In the genomic region with DNA sequence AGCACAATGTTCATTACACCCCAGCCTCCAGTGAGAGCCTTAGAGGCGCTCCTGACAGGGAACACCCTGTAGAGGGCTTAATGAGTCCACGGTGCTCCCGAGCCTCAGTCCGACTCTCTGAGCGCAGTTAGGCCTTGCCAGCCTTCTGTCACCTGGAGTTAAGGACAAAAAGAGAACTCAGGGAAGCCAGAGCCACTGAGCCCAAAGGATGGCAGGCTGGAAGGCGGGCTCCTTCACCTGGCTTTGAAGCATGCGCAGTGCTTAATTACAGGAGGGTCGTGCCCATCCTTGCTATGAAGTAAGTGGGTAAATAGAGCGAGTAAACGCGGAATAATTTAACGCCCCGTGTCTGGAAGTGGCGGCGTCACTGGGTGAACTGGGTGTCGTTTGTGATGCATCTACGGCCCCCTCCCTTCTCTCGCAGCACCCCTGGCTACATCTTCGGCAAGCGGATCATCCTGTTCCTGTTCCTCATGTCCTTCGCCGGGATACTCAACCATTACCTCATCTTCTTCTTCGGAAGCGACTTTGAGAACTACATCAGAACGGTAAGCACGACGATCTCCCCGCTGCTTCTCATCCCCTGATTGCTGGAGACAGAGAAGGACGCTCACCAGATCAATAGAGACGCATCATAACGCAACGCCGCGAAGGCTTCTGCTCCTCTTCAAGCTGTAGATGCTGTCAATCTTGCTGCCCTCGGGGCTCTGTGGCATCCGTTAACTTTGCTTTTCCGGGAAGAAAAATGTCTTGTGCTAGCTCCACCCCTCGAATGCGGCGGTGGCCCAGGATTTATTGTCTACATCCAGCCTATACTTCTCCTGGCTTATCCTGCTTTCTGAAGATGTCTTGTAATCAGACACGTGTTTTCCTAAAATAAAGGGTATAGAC, we compare ENCODE assay signal across 8 mouse cellular contexts. TPM values are rescaled to one million over a fixed set of nuclear protein-coding genes. Genes with fewer than 3 reads are reported as not detected.
A peak's percentile ranks its signal among the peaks of the same experiment; 100 is the strongest.
DNase-seq lines count a peak whose midpoint lies in the region; ATAC-seq and TF ChIP-seq lines count a peak whose summit lies in the region.

No protein-coding gene starts in this region.

- peaks cover 7% of the 10 kb centered on the region; the same call in 1 of the 2 replicates for H3K9me3 ChIP-seq in forebrain, embryonic 10.5 days
- H3K9me3 ChIP-seq in kidney, embryonic 14.5 days (ENCODE audit: control insufficient read depth, low read length) = no peaks in the 10 kb centered on the region; the same call in 1 of the 2 replicates
- H3K9me3 ChIP-seq in midbrain, postnatal 0 days (ENCODE audit: low read length) = no peaks in the 10 kb centered on the region

- peak; percentile 9 to 21 for DNase-seq in heart, adult 18-20 months
- DNase-seq in heart, adult 8-10 months (ENCODE audit: low spot score) = no peak
- peak; percentile 82 for DNase-seq in MN1 (ENCODE audit: low spot score)
- DNase-seq in forebrain, embryonic 10.5 days (ENCODE audit: extremely low spot score, low spot score) = no peak
- peak; percentile 44 for DNase-seq in midbrain, postnatal 0 days (ENCODE audit: low spot score)
- DNase-seq in gastrocnemius, adult 18-20 months (ENCODE audit: low spot score) = no peak

- peak overlapping the region; percentile 48 for H3K4me3 ChIP-seq in forebrain, embryonic 10.5 days
- peak overlapping the region; percentile 36 for H3K4me3 ChIP-seq in kidney, embryonic 14.5 days (ENCODE audit: low read length)
- peak overlapping the region; percentile 25 for H3K4me3 ChIP-seq in midbrain, postnatal 0 days (ENCODE audit: low read depth, low read length)

- peaks cover 30% of the 10 kb centered on the region for H3K27me3 ChIP-seq in forebrain, embryonic 10.5 days (ENCODE audit: poor library complexity, severe bottlenecking)
- H3K27me3 ChIP-seq in kidney, embryonic 14.5 days (ENCODE audit: control insufficient read depth, insufficient read depth, low read length) = no peaks in the 10 kb centered on the region; the same call in 1 of the 2 replicates
- no peaks in the 10 kb centered on the region for H3K27me3 ChIP-seq in midbrain, postnatal 0 days (ENCODE audit: insufficient read depth, low read length)

- H3K4me2 ChIP-seq in kidney, embryonic 14.5 days (replicated peaks; ENCODE audit: low read depth, low read length) = peak overlapping the region; percentile 64
- peak overlapping the region; percentile 45 for H3K4me2 ChIP-seq in midbrain, postnatal 0 days (ENCODE audit: low read depth, low read length, poor library complexity, severe bottlenecking)

- 19% methylated on average over 41 of the region's 41 CpGs for WGBS in forebrain, embryonic 10.5 days
- 25% methylated on average over 41 of the region's 41 CpGs for WGBS in kidney, embryonic 14.5 days
- 21% methylated on average over 41 of the region's 41 CpGs for WGBS in midbrain, postnatal 0 days

- H3K4me1 ChIP-seq in forebrain, embryonic 10.5 days = peaks cover 22% of the 10 kb centered on the region
- no peaks in the 10 kb centered on the region for H3K4me1 ChIP-seq in kidney, embryonic 14.5 days (ENCODE audit: control insufficient read depth, insufficient read depth, low read length)
- no peaks in the 10 kb centered on the region; the same call in 1 of the 2 replicates for H3K4me1 ChIP-seq in midbrain, postnatal 0 days (ENCODE audit: insufficient read depth, low read length)

- ATAC-seq in kidney, embryonic 14.5 days (ENCODE audit: low FRiP score, low TSS enrichment) = peak; percentile 63; the same call in 1 of the 2 replicates
- no peak for ATAC-seq in midbrain, postnatal 0 days (ENCODE audit: low FRiP score)
- ATAC-seq in CD4-positive, CD25-positive, alpha-beta regulatory T cell, adult 4 months = no peak

- TF ChIP-seq CTCF in midbrain, postnatal 0 days (IDR thresholded peaks at IDR 0.05) = peak; percentile 50

- peak overlapping the region; percentile 51; the same call in 1 of the 2 replicates for H3K27ac ChIP-seq in forebrain, embryonic 10.5 days
- no peak overlapping the region for H3K27ac ChIP-seq in kidney, embryonic 14.5 days (ENCODE audit: low read depth, low read length)
- H3K27ac ChIP-seq in midbrain, postnatal 0 days (ENCODE audit: low read depth, low read length) = no peak overlapping the region

- H3K36me3 ChIP-seq in forebrain, embryonic 10.5 days (replicated peaks) = no peaks in the 10 kb centered on the region
- no peaks in the 10 kb centered on the region for H3K36me3 ChIP-seq in kidney, embryonic 14.5 days (ENCODE audit: control insufficient read depth, insufficient read depth, low read length)
- H3K36me3 ChIP-seq in midbrain, postnatal 0 days (ENCODE audit: insufficient read depth, low read length) = no peaks in the 10 kb centered on the region

- H3K9ac ChIP-seq in kidney, embryonic 14.5 days (ENCODE audit: low read depth, low read length) = peak overlapping the region; percentile 40; the same call in 1 of the 2 replicates
- H3K9ac ChIP-seq in midbrain, postnatal 0 days (replicated peaks; ENCODE audit: low read length, poor library complexity, severe bottlenecking) = peak overlapping the region; percentile 48

RNA-seq across cellular contexts. Expression of gene Alox5ap, which starts 22.8 kb away (rescaled TPM):
- total RNA-seq in heart, adult 18-20 months (2021) = 10 to 100 TPM; 12.6 TPM
- total RNA-seq in heart, adult 8-10 months (2022) = 10 to 100 TPM in 3 of 4 experiments, 1 to 10 TPM in 1; 7.2 to 27.9 (median 12.8) TPM
- 2.6 and 3.9 TPM in 2 replicates for polyA plus RNA-seq in forebrain, embryonic 10.5 days (2016; fragmentation: Nextera tagmentation; extraction: Ambion mirVana)
- 12.6 and 12.8 TPM in 2 replicates for polyA plus RNA-seq in kidney, embryonic 14.5 days (2014; fragmentation: Nextera tagmentation; extraction: Ambion mirVana)
- total RNA-seq in midbrain, postnatal 0 days (2014; rRNA removed) = 2.5 and 8.5 TPM in 2 replicates
- 10.5 and 10.6 TPM in 2 replicates for polyA plus RNA-seq in midbrain, postnatal 0 days (2015; fragmentation: Nextera tagmentation; extraction: Ambion mirVana)
- total RNA-seq in gastrocnemius, adult 18-20 months (2021) = 1 to 10 TPM; 5.3 to 6.7 TPM
- polyA plus RNA-seq in CD4-positive, CD25-positive, alpha-beta regulatory T cell, adult 4 months (2017; shearing (Covaris generic)) = 1 to 10 TPM; 2.1 to 2.5 TPM

Comparison
In these comparisons a context has a peak if more than half of its experiments do, and no peak if none do; other contexts are left out.
1. DNase-seq: peak in heart, adult 18-20 months (2 of 2), MN1 (single experiment) and midbrain, postnatal 0 days (single experiment); none in heart, adult 8-10 months (single experiment), forebrain, embryonic 10.5 days (single experiment) and gastrocnemius, adult 18-20 months (single experiment).
2. Peak in every context shown above with its lines, with median percentiles within 50 percentile points of each other: H3K4me3 ChIP-seq.